Mouse (Mus musculus): ENCODE measurements around the gene Taf5. TPM values are rescaled to one million over a fixed set of nuclear protein-coding genes. Genes with fewer than 3 reads are reported as not detected.

Taf5 gene
- total RNA-seq, 1 experiment from 2014 or later: 18.4 TPM

DNA sequence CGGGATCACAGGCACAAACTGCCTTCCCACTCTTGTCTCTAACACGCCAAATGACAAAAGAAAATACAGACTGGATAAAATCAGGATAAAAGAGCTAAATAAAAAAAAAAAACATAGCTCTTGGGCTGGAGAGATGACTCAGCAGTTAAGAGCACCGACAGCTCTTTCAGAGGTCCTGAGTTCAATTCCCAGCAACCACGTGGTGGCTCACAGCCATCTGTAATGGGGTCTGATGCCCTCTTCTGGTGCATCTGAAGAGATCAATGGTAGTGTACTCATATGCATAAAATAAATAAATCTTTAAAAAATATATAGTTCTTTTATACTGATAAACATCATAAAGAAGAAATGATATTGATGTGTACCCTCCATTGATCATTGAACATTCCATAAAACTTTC is 14.6 kb upstream of the Taf5 start:
- no peak for ATAC-seq (ENCODE audit: extremely low read depth, insufficient number of reproducible peaks, low FRiP score, poor library complexity, severe bottlenecking)

- ATAC-seq (ENCODE audit: extremely low read depth, insufficient number of reproducible peaks, low FRiP score, poor library complexity, severe bottlenecking): no peak
Observed at GRCm38 (mm10) chr19:47053471-47053870, 14.1 kb upstream of the Taf5 start.

DNA sequence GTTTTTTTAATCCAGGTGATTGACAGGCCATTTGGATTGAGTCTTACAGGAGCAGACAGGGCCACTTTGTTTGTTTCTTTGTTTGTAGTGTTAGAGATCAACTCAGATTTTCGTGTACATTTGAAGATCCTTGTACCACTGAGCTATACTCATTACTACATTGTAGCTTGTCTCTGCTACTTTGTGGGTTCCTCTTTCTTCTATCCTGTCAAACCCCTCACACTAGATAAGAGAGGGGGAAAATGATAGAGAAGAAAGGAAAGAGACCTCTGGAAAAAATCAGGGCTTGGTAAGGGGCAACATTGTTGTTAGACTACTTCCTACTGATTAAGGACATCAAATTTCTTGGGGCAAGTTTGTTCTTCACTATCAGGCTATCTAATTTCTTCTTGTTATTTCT is 9.9 kb upstream of the Taf5 start:
- ATAC-seq (ENCODE audit: extremely low read depth, insufficient number of reproducible peaks, low FRiP score, poor library complexity, severe bottlenecking): no peak

DNA sequence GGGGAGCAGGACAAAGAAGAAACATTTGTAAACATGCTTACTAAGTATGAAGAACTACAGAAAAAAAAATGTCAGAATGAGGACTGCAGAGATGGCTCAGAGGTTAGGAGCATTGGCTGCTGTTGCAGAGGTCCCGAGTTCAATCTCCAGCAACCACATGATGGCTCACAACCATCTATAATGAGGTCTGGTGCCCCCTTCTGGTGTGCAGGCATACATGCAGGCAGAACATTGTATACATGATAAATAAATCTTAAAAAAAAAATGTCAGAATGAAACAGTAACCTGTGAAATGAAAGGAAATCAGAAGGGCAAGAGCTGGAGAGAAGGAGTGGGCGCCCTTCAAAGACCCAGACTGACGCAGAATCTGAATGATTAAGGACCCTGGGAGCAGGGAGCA is 1.7 kb upstream of the Taf5 start:
- ATAC-seq (ENCODE audit: extremely low read depth, insufficient number of reproducible peaks, low FRiP score, poor library complexity, severe bottlenecking): no peak

DNA sequence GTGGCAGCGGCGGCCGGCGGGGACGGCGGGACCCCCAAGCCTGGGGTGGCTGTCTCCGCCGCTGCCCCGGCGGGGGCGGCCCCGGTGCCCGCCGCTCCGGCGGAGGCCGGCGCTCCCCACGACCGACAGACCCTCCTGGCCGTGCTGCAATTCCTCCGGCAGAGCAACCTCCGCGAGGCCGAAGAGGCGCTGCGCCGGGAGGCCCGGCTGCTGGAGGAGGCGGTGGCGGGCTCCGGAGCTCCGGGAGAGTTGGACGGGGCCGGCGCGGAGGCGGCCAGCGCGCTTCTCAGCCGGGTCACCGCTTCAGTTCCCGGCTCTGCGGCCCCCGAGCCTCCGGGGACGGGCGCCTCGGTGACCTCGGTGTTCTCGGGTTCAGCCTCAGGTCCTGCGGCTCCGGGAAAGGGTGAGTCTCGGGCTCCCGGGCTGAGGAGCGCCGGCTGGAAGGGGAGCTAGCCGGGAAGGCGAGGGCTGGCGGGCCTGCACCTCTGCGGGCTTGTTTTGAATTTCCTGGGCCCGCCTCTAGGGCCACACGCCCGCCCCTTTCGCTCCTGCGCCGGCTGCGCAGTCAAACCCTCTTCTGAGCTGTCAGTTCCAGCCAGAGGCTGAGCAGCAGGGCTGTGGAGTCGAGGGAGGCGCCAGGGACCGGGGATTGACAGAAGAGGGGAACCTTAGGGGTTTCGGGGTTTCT is 522 bp downstream of the Taf5 start:
- ATAC-seq (ENCODE audit: extremely low read depth, insufficient number of reproducible peaks, low FRiP score, poor library complexity, severe bottlenecking): peak; percentile 79

DNA sequence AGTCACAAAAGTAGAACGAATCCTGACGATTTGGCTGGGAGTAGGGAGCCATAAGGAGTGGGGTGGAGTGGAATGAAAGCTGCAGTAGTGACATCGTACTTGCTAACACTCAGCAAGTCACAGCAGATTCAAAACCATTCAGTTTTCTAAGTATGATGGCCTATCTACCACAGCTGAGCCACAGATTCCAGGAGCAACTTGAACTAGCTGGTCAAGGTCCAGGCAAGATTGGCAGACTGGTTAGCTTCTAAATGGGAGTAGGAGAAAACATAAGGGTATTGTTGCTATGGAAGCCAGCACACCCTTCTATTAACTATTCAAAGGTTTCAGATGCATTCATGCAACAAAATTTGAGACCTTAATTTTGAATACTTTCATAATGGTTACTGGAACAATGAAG is 20.7 kb downstream of the Taf5 start:
- no peak for ATAC-seq (ENCODE audit: extremely low read depth, insufficient number of reproducible peaks, low FRiP score, poor library complexity, severe bottlenecking)

- ATAC-seq (ENCODE audit: extremely low read depth, insufficient number of reproducible peaks, low FRiP score, poor library complexity, severe bottlenecking): no peak
Observed at GRCm38 (mm10) chr19:47089718-47090525, 22.4 kb downstream of the Taf5 start.

GRCm38 (mm10) chr19:47090550-47091156 is 23.1 kb downstream of the Taf5 start, which contains the start of the genes Usmg5 and Pdcd11:
Gene Usmg5, minus strand, starts transcription at chr19:47090647.
Gene Pdcd11, plus strand, starts transcription at chr19:47090768.
- peak; percentile 98 for ATAC-seq (ENCODE audit: extremely low read depth, insufficient number of reproducible peaks, low FRiP score, poor library complexity, severe bottlenecking)

- ATAC-seq (ENCODE audit: extremely low read depth, insufficient number of reproducible peaks, low FRiP score, poor library complexity, severe bottlenecking): no peak
Observed at GRCm38 (mm10) chr19:47101080-47101479, 33.5 kb downstream of the Taf5 start.

DNA sequence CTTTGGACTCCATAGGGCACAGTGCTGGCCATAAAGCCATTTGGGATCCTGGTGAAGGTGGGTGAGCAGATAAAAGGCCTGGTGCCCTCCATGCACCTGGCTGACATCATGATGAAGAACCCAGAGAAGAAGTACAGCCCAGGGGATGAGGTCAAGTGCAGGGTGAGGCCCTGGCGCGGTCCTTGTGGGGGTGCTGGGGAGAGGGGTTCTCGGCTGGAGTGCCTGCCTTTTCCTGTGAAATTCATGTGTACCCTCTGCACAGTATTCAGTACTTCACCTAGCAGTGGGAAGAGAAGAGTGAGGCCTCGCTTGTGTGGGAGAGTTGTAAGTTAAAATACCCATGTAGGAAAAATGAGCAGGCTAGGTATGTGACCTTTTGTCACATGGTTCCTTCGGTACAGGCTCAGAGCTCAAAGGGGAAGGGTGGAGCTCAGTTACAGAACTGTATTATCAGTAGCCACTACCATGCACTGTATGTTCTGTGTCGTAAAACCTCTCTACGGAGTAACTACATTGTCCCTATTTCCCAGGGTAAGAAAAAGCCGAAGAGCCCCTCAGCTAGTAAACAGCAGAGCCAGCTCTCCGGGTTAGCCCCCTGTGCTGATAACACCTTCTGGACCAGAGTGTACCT is 37.2 kb downstream of the Taf5 start:
- no peak for ATAC-seq (ENCODE audit: extremely low read depth, insufficient number of reproducible peaks, low FRiP score, poor library complexity, severe bottlenecking)

- ATAC-seq (ENCODE audit: extremely low read depth, insufficient number of reproducible peaks, low FRiP score, poor library complexity, severe bottlenecking): no peak
Observed at GRCm38 (mm10) chr19:47118634-47119033, 51.1 kb downstream of the Taf5 start.

- ATAC-seq (ENCODE audit: extremely low read depth, insufficient number of reproducible peaks, low FRiP score, poor library complexity, severe bottlenecking): peak; percentile 65
Observed at GRCm38 (mm10) chr19:47121054-47121453, 53.5 kb downstream of the Taf5 start.

DNA sequence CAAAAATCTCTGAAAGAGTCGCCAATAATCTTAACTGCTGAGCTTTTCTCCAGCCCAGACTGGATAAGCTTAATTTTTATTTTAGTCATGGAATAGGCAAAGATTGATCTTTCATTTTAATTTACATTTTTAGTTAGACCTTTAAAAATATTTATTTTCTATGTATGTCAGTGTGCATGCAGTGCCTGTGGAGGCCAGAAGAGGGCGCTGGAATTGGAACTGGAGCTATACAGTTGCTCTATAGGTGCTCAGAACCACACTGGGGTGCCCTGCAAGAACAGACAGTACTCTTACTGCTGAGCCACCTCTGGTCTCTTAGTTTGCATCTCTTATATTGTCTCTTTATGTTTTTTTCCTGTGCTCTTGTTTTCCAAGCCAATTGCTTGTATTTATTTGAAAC is 55.3 kb downstream of the Taf5 start:
- ATAC-seq (ENCODE audit: extremely low read depth, insufficient number of reproducible peaks, low FRiP score, poor library complexity, severe bottlenecking): peak; percentile 51; the same call in 1 of the 2 replicates

DNA sequence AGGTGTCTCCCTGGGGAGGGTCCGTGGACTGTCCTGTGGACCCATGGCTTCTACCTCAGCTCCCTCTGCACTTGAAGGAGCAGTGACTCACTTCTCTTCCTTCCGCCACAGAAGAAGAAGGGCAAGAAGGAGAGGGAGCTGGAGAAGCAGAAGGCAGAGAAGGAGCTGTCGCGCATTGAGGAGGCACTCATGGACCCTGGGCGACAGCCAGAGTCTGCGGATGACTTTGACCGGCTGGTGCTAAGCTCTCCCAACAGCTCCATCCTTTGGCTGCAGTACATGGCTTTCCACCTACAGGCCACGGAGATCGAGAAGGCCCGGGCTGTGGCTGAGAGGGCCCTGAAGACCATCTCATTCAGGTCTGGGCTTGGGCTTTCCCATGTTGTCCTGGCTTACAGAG is 60.6 kb downstream of the Taf5 start:
- no peak for ATAC-seq (ENCODE audit: extremely low read depth, insufficient number of reproducible peaks, low FRiP score, poor library complexity, severe bottlenecking)

- no peak for ATAC-seq (ENCODE audit: extremely low read depth, insufficient number of reproducible peaks, low FRiP score, poor library complexity, severe bottlenecking)
Observed at GRCm38 (mm10) chr19:47128835-47129234, 61.3 kb downstream of the Taf5 start.

GRCm38 (mm10) chr19:47130551-47131125 is 63.1 kb downstream of the Taf5 start:
- ATAC-seq (ENCODE audit: extremely low read depth, insufficient number of reproducible peaks, low FRiP score, poor library complexity, severe bottlenecking): no peak

All from neutrophil, adult 5-6 weeks (primary cell).